Mouse (Mus musculus): ENCODE data around the gene Slc23a2.
A peak's percentile ranks its signal among the peaks of the same experiment; 100 is the strongest.

Gene Slc23a2

GRCm38 (mm10) chr2:132102505-132103130 is 42.3 kb downstream of the Slc23a2 start:
- peak; percentile 66 for DNase-seq (ENCODE audit: low read depth, low spot score)

- no peak for DNase-seq (ENCODE audit: low read depth, low spot score)
Observed at GRCm38 (mm10) chr2:132098942-132099672, 45.8 kb downstream of the Slc23a2 start.

- no peak for DNase-seq (ENCODE audit: low read depth, low spot score)
Observed at GRCm38 (mm10) chr2:132098365-132098764, 46.5 kb downstream of the Slc23a2 start.

- DNase-seq (ENCODE audit: low read depth, low spot score): no peak
Observed at GRCm38 (mm10) chr2:132096582-132096981, 48.3 kb downstream of the Slc23a2 start.

GRCm38 (mm10) chr2:132095821-132096220 is 49.1 kb downstream of the Slc23a2 start:
- DNase-seq (ENCODE audit: low read depth, low spot score): no peak

DNA sequence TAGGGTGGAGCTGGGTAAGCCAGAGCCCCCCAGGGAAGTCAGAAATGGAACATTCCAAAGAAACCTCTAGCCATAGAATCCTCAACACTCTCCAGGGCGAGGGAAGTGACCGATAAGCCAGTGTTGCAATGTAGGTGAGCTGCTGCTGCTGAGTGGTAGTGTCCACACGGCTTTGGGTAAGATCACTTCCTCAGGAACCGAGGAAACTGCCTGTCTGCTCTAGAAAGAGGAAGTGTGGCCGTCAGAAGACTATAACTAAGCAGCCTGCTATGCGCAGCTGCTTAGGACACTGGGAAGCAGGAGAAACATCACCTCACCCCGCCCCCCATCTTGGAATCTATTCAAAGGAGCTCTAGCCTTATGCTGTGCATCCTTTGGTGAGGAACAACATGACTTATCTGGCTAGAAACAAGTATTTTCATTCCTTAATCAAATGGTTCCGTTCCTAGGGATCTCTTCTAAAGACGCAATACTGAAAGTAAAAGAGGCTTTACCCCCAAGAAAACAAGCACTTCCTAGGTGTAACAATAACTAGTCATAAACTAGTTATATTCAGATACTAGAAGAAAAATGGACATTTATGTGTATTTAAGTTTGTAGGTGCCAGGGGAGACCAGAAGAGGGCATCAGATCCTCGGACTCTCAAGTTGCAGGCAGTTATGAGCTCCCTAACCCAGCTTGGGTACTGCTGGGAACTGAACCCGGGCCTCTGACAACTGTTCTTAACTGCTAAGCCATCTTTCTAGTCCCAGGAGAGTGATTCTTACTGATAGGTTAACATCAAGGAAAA is 50.3 kb downstream of the Slc23a2 start:
- DNase-seq (ENCODE audit: low read depth, low spot score): no peak

DNA sequence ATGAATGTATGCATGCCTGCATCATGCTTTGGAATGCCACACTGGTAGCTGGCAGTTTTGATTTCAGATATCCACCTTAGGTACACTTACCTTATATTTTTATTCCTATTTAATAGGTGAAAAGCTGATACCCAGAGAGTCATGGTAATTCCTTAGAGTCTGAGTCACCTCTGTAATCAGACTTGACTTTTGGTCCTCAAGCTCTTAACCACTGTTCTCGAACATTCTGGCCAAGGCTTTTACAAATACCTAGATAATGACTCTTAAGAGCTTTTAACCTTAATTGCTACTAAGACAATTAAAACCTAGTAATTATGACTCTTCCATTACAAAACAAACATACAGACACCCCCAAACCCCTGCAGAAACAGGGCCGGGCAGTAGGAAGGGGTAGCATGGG is 51.2 kb downstream of the Slc23a2 start:
- DNase-seq (ENCODE audit: low read depth, low spot score): no peak

DNA sequence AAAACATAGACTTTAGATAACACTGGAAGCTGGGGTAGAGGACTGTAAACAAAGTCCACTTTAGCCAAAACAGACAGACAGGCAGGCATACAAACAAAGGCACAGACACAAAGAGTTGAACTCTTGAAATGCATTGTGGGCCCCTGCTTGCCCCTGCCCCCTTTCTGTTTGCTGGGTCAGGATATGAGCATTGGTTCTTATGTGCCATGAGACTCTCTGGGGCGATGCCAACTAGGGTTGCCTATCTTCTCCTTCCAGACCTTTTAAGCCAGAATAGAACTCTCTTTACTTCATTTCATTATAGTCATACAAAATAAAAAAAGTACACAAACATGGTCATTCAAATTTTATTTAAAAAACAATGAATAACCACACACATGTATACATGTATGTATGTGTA is 51.6 kb downstream of the Slc23a2 start:
- DNase-seq (ENCODE audit: low read depth, low spot score): no peak

GRCm38 (mm10) chr2:132092722-132093121 is 52.2 kb downstream of the Slc23a2 start:
- no peak for DNase-seq (ENCODE audit: low read depth, low spot score)

- peak; percentile 33 for DNase-seq (ENCODE audit: low read depth, low spot score)
Observed at GRCm38 (mm10) chr2:132091749-132092148, 53.2 kb downstream of the Slc23a2 start.

DNA sequence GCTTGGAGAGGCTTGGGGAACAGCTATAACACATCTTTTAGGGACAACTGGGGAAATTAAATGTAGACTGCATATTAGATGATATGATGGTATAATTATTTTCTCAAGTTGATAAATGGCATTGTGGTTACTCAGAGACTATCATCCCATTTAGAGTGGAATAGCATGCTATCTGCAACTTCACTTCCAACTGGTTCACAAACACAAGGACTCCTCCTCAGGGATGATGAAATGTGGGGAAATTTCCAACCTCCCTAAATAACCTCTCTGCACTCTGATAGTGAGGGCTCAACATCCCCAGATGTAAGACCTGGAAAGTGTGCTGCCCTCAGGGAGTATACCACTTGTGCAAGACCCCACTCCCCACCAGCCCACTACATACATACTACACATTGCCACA is 60.1 kb downstream of the Slc23a2 start:
- DNase-seq (ENCODE audit: low read depth, low spot score): no peak

GRCm38 (mm10) chr2:132084396-132084795 is 60.5 kb downstream of the Slc23a2 start:
- DNase-seq (ENCODE audit: low read depth, low spot score): no peak

DNA sequence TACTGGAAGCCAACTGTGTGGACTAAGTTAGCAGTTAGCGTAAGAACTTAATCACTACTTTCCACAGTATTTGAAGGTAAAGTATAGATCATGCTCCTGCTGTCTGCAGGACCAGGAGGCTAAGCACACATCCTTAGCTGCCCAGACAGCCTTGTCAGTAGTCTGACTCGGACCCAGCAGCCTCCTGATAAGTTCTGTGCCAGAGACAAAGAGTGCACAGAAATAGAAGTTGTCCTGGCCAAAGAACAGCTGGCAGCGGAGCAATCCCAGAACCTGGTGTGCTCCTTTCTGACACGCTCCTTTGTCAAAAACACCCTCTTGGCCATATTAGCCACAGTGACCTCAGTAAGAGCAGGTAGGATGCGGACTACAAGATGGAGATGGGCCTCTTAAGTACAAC is 65.8 kb downstream of the Slc23a2 start:
- DNase-seq (ENCODE audit: low read depth, low spot score): no peak

- no peak for DNase-seq (ENCODE audit: low read depth, low spot score)
Observed at GRCm38 (mm10) chr2:132073052-132073451, 71.9 kb downstream of the Slc23a2 start.

DNA sequence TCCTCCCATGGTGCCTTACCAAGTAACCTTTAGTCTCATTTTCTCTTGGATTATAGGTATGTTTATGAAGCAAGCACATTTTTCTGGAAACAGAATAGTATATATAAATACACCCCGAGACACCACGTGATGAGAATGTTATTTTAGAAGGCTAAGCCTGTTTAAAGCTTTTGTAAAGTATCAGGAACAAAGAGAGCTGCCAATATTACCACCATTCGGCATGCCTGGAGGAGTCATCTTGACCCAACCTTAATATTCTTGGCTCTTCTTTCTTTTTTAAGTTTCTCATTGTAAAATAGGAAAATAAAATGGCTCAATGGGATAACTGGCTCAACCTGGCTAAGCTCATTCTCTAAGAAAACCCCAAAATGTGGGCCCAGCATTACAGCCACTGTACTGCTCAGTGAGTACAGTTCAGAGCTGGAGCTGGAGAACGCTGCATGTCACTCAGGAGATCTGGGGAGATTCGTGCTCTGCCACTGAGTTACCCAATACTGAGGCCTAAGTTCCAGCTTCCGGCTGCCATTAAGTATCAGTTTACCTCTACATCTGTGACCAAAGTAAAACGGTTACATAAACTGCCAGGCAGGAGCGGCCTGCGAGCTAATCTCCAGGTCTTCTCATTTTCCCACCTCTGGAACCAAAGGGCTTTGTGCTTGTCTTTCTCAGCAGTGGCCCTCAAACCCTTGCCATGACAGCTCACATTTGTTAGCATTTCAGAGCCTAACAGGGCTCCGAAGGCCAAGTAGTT is 74.7 kb downstream of the Slc23a2 start:
- DNase-seq (ENCODE audit: low read depth, low spot score): no peak

DNA sequence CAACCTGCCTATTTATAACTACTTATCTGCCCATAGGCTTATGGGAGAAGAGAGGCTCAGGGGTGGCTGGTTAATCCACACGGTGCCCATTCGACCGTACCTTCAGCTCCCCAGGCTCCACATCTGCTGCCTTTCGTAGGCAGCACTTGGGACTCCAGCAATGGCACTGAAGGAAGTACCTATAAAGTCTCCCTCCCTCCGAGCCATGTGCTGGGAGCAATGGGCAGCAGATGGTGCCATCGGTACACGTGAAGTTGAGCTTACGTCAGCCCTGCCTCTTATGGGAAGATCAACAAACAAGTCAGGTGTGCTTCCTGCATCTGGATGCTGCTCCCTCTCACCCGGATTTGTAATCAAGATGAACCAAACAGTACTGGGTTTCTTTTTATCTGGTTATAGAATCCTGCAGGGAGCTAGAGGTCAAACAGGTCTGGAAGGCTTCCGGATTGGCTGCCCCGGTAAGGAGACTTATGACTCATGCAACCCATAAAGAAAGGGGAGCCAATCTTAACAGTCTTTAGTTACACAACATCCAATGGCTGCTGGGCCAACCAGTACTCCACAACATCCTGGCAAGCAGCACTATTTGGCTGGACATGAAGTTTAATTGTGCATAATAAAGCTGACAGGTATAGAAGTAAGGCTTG is 80.6 kb downstream of the Slc23a2 start:
- no peak for DNase-seq (ENCODE audit: low read depth, low spot score)

DNA sequence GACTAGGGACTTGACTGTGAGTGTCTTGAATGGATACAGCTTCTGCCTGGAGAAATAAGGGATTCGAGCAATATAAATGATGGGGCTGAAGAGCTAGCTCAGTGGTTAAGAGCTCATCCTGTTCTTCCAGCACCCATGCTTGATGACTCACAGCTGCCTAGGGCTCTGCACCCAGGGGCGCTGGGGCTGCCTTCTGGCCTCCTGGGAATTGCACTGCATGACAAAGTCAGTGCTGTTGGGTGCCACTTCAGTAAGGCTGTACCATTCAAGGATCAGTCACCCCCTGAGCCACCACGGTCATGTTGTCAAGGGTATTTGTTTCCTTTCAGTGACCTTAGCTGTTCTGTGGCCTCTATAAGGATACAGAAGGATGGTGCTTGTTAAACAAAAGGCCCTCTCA is 81.1 kb downstream of the Slc23a2 start:
- DNase-seq (ENCODE audit: low read depth, low spot score): no peak

DNA sequence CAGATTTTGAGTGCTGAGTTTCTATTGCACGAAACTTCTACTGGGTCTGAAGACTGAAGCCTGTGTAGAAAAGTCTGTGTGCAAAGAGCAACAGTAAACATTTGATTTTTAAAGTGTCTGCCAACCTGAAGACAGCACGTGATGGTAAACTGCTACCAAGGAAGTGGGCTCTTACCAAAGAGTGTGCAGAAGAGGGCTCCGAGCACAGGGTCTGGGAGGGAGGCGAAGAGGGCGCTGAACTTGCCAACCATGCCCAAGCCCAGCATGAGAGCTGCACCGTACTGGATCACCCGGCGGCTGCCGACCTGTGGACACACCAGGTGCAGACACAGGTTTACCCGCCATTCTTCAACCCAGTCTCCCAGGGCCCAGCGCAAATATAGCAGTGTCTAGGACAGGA is 83.0 kb downstream of the Slc23a2 start:
- DNase-seq (ENCODE audit: low read depth, low spot score): no peak

GRCm38 (mm10) chr2:132059919-132060318 is 85.0 kb downstream of the Slc23a2 start:
- peak; percentile 58 for DNase-seq (ENCODE audit: low read depth, low spot score)

DNA sequence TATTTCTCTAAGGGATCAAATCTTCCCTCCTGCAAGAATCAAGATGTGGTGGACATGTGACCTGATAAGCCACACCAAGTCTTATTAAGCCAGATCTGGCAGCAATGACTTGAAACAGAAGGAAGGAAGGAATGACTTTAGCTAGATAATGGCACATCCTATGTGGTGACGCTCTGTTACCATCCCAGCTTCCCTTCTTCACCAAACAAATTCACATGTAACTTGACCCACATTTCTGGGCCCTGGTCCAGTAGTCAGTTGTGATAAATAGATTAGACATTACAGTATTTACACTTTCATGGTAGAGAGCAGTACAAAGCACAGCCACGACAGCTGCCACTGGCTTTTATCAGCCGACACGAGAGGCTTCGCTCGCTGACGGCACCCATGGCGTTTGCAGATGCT is 89.6 kb downstream of the Slc23a2 start:
- DNase-seq (ENCODE audit: low read depth, low spot score): no peak

DNA sequence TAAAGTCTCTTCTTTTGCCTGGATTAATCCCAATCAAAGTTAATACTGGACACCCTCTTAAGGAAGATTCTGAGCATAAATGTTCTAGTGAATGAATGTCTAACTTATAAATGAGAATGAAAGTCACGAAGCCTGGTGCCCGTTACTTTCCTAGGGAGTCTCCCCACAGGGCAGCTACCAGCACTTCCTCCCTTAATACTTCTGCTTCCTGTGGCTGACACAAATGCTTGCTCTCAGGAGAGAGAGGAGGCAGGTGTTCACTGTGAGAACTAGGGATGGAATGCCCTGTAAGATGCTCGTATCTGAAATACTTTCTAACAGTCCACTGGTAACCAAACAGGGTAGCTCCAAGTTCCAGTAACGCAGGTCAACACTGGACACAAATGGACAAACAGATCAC is 91.1 kb downstream of the Slc23a2 start:
- DNase-seq (ENCODE audit: low read depth, low spot score): no peak
